Mouse (Mus musculus) layer of hippocampus, postnatal 25 days (tissue): ENCODE data around the gene Nop9. TPM values are rescaled to one million over a fixed set of nuclear protein-coding genes. Genes with fewer than 3 reads are reported as not detected.
A peak's percentile ranks its signal among the peaks of the same experiment; 100 is the strongest.

Source experiments
- DNase-seq, 2 experiments: peaks; one replicate each; pipeline ENCODE4 v3.0.0; 2022; ENCODE audit warnings: mixed read lengths in 2 of 2, low spot score in 1 of 2; ENCODE audit errors: extremely low spot score in 1 of 2
- total RNA-seq, 2 experiments: library from RNA; stranded (reverse); gene quantifications; 2 replicates each; pipeline ENCODE4 v1.2.3; 2021

Nop9 gene
- 10 to 100 TPM; 13.4 to 13.6 TPM for total RNA-seq

DNA sequence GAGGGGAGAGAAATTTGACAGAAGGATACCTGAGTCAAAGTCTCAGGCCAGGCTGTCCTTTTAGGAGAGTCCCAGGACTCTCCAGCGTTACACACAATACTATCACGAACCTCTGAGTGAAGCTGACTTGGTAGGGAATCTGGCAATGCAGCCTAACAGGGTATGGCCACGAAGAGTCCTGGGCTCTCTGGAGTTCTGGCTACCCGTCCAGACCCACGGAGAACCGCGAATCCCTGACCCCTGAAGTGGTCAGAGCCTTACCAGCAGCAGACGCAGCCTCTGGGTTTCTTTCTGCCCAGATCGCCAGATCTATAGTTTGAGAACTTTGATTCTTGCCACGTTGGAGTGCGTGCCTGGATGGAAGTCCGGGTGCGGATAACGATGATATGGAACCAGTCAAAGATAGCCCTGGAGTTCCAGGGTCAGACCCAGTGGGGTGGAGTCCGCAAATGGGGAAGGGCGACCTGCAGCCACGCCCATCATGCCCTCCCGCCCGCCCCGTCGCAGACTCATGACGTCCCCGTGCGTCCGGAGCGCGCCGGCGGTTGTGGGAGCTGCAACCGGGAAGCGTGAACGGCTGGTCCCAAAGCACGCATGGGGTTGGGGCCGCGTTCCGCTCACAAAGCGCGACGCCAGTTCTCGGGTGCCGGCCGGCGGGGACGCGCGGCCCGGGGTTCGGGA, at the start of gene Nop9, which contains the start of gene Dhrs1:
TSS of gene Nop9 (plus strand) at position 514 of the 681 bp plus-strand sequence.
TSS of gene Dhrs1 (minus strand) at position 511 of the 681 bp plus-strand sequence.
- DNase-seq, result peak; percentile 77 to 85

DNA sequence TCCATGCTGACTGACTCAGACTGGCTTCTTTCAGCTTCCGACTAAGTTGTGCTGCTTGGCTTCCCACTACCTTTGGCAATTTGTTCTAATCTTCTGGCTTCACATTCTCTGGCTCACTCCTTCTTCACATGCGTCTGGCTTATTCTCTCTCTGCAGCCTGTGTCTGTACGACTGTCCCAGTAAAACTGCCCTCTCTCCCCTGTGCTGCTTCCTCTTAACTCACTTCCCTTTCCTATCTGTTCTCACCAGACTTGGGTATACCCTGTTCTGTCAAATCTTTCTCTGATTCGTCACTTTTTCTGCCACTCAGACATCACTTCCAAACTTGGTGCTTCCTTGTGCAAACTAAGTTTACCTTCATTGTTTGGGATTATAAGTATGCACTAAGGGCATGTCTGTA, 48.3 kb upstream of the Nop9 start:
- DNase-seq, result no peak

DNA sequence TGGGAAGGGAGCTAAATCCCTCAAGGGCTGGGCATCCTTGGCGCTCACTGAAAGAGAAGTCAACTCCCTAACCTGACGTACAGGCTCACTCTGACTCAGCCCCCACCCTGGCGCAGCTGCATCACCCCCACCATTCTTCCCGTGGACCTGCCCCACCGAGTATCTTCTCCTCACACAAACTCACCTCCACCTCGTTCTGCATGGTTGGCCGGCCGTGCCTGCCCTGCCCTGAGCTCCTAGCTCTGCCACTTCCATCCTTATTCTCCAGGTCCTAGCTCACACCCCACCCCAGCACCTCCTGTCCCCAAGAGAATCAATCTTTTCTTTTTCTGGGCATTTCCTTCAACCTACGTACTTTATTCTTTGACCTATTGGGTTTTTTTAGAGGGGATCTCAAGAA, 44.4 kb upstream of the Nop9 start:
- no peak for DNase-seq

DNA sequence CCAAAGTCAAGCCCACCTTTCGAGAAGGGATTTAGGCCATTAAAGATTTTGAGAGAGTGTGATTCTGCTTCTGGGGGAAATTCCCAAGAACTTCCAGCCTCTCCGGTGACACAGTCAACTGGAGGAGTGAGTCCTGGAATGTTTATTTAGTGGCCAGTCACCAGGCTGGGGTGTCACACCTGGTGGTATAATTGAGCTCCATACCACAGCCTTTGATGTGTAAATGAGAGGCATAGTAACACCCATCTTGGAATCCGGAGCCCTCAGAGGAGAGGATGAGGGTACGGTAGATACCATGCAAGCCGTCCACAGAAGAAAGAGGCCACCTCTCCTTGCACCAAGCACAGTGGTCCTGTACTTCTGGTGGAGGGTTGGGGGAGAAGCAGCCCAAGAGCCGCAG, 42.7 kb upstream of the Nop9 start:
- DNase-seq, result no peak

DNA sequence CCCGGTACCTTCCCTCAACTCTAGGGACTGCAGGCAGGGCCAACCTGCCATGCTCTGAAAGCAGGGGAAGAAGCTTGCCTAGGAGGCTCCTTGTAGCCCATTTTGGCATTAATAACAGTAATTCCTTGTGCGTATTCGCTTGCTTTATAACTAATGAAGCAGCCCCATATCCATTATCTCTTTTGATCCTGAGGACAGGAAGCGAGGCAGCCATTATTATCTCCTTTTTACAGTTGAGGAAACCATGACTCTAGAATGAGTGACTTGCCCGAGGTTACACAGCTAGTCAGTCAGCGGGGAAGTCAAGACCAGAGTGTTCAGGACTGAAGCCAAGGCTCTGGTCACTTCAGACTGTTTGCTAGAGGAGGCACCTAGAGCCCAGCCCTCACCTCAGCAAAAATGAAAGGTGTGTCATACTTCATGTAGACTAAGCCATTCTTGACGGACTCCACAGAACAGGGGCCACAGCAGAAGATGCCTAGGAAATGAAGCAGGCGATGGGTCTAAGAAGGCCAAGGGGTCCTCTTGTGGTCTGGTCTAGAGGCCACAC, 39.4 kb upstream of the Nop9 start:
- no peak for DNase-seq

- no peak for DNase-seq
Observed at GRCm38 (mm10) chr14:55707397-55707796, 38.1 kb upstream of the Nop9 start.

DNA sequence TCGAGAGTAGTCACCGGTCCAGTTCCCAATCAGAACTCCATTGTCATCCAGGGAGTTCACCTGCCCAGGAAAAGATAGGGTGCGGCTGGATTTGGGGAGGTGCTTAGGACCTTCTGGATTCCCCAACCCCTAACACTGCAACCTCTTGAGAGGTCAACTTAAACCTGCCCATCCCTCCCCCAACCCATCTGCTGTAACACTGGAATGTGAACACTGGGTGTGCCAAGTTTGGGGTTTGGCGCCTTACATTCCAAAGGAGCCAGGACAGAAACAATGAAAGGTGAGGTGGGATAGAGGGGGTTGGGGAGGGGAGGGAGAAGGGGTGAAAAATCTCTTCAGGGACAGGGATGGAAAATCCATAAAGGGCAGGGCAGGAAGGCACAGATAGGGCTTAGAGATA, 36.0 kb upstream of the Nop9 start:
- DNase-seq, result no peak

DNA sequence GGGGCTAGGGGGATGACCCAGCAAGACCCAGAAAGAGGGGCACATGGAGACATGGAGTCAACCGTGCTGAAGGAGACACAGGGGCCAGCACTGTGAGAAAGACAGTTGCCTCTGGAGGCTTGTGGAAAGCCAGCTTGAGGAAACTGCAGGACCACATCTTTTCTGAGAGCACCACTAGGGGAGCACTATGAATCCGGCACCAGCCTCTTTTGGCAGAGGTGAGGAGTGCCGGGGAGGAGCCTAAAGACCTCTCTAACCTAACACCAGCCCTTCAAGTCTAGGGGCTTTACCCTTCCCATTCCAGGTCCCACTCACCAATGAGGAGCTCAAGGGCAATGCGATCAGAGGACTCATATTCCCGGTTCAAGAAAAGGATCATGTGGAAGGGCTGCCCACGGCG, 33.7 kb upstream of the Nop9 start:
- no peak for DNase-seq

DNA sequence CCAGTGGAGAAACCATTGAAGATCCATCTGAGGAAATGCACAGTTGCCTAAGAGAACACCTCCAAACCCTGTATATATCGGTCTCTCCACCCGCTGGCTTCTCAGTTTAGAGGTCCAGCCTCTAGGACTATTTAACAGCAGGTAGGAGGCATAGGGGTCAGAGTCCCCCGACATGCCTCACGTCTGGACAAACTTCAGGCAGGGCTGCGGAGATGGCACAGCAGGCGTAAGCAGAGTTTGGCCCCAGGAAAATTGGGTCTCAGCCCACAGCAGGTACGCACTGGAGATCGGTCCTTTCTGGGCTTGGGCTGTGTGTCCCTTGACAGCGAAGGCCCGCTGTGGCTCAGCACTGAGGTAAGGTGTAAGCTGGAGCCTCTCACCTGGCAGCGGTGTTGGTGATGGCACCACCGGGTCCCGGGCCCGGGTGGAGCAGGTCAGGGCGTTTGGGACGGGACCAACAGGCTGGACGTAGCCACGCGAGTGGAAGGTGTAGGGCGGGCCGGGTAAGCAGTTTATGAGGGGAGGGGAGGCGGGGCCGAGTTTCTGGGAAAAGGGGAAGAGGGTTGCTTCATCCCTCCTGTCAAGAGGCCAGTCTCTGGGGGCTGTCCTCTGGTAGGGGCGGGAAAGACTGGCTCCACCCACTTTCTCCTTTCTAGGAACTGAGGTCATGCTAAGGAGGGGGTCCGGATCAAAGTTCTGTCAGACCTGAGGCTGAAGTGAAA, 32.3 kb upstream of the Nop9 start:
- no peak for DNase-seq

DNA sequence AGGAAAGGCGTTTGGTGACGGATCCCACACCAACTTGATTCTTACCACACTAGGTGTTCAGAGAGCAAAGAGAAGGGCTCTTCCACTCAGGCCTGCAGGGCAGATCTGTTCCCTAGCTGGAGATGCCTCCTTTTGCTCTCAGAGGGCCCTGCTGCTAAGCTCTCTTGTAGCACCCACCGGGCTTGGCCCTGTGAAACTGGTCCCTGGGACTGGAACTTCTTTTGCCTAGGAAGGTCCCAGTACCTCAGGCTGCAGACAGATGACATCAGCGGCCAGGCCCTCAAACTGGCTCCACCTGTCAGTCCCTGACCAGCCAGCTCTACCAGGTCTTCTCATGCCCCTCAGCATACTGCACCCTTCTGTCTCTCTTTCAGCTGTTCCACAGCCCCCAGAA, 31.8 kb upstream of the Nop9 start, which contains the start of gene Tgm1:
TSS of gene Tgm1 (minus strand) at position 198 of the 394 bp plus-strand sequence.
- DNase-seq, result no peak

GRCm38 (mm10) chr14:55714893-55715292, 30.6 kb upstream of the Nop9 start:
- no peak for DNase-seq

GRCm38 (mm10) chr14:55716271-55716670, 29.2 kb upstream of the Nop9 start:
- DNase-seq, result no peak

DNA sequence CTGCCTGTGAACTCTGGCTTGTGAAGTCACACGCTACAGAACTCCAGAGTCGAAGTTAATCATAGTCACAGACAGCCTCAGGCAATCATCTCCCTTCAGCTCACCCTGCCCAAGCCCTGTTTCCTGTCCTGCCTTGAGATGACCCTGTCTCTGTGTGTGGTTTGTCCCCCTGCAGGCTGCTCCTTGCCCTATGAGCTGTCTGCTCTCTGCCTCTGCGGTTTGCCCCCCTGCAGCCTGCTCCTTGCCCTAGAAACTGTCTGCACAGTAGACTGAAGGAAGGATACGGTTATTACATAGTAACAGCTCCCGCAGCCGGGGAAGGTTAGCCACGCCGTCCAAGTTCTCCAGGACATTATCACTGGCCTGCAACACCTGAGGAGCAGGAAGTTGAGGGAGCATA, 28.6 kb upstream of the Nop9 start:
- no peak for DNase-seq

DNA sequence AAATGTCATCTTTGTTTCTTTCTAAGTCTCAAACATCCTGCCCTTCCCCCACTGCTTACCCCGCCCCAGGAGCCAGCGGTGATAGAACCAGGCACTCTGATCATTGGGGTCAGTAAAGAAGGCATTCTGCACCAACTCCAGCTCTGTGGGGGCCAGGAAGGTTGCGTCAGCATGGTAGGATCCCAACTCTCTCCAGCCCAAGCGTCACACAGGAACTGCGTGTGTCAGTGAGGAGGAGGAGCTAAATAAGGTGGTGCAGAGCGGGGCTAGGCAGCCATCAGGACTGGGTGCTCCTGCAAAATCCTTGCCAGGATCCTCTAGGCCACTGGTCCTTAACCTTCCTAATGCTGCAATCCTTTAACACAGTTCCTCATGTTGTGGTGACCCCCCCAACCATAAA, 25.8 kb upstream of the Nop9 start:
- DNase-seq, result no peak

- no peak for DNase-seq
Observed at GRCm38 (mm10) chr14:55720666-55721065, 24.8 kb upstream of the Nop9 start.

DNA sequence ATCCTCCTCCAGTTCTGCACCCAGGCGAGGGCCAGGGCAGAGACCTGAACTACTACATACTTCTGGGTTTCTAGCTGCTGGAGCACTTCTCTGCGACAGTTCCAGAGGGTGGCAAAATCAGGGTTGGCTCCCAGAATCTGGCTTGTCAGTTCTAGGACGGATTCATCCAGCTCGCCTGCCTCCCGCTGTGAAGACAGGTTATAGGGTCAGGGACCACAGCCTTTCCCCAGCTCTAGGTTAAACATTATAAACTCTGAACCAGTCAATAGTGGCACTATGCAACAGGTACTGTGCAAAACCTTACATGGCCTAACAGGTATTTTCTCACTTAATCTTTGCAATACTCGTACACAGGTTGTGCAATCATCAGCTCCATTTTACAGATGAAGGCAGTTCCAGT, 24.4 kb upstream of the Nop9 start:
- no peak for DNase-seq

DNA sequence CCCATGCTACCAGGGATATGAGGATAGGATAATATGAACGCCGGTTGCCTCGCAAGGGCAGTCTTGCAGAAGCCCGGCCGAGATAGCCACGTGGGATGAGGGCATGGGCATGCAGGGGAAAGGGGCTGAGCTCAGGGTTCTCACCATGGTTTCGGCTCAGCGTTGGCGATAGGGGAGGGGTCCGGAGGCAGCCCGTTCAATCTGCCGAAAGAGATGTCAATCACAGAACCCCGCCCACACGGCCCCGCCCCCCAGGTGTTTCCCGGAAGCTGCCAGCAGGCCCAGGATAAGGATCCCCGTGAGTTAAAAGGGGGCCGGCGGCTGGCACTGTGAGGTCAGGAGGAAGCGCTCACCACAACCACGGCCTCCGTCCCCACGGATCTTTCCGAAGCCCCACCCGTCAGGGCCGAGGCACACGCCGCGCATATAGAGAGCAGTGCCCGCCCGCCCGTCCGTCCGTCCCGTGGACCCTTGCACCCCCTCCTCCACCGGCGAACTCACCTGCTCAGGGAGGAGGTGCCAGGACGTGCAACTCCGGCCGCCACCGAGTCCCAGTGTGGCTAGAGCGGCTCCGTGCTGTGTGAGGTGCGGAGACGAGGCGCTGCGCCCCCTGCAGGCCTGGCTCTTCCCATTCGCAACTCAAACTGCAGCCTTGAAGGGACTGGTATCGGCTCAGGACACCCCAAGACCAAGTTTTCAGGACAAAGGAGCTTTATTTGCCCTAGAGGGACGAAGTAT, 23.6 kb upstream of the Nop9 start, which contains the start of gene Rabggta:
TSS of gene Rabggta (minus strand) at position 564 of the 738 bp plus-strand sequence.
- DNase-seq, result peak; percentile 93 to 94

DNA sequence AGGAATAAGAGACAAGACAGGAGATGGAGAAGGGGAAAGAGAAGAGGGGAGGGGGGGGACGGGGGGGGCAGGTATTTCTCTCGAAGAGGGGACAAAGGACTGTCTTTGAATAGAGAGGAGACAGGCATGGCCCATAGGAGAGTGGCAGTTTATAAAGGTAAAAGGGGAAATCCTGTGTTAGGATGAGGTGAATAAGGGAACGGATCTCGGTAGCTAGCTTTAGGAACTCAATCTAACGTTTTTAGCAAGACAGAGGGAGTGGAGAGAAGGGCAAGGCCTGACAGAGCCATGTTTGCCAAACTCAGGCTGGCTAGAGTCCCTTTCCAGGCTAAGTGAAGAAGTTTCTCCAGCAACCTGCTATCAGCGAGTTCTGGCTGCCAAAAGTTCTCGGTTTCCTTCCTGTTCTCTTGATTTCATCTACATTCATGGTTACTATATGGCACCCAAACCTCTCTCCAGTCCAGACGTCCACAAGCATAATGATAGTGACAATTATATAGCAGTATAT, 23.0 kb upstream of the Nop9 start:
- DNase-seq, result no peak

DNA sequence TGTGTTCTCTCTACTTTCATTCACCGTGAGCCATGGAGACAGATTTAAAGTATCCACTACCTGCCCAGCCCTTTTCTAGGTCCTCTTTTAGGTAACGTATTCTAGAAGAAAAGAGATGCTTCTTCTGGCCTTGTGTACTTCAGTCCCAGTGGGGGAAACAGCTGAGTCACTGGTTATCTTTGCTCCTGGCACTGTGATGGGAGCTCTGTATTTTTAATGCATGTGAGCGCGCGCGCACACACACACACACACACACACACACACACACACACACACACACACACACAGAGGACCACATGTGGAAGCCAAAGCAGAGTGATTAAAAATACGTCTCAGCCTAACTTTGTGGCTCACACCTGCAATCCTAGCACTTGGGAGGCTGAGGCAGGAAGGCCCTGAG, 22.1 kb upstream of the Nop9 start:
- no peak for DNase-seq

GRCm38 (mm10) chr14:55724411-55724871, 21.1 kb upstream of the Nop9 start:
- DNase-seq, result no peak

DNA sequence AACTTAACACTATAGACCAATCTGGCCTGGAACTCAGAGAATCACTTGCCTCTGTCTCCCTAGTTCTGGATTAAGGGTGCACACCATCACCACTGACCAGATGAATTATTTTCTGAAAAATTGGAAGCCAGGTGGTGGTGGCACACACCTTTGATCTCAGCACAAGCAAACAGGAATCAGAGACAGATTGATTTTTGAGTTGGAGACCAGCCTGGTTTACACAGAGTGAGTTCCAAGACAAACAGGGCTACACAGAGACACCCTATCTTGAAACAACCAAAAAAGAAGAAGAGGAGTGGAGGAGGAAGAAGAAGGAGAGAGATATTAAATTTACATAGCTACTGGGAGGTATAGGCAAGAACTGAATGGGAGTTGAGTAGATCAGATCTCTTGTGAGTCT, 19.2 kb upstream of the Nop9 start:
- DNase-seq, result no peak
